Mouse (Mus musculus) subcutaneous adipose tissue, adult 2 months (tissue): ENCODE results near the gene Cul5. TPM values are rescaled to one million over a fixed set of nuclear protein-coding genes. Genes with fewer than 3 reads are reported as not detected.

Experiments used
- polyA plus RNA-seq: library from polyadenylated mRNA; depleted of rRNA; stranded (reverse); fragments of >200 nt; gene quantifications from 2 replicates; pipeline ENCODE4 v1.2.3, GENCODE M21; 2012; ENCODE audit warnings: low replicate concordance; rRNA removed

Gene Cul5
- polyA plus RNA-seq = 4.5 and 7.3 TPM in 2 replicates

GRCm38 (mm10) chr9:53669680-53670219 is at the start of gene Cul5:
Gene Cul5, minus strand, starts transcription at chr9:53670014.

GRCm38 (mm10) chr9:53705992-53706696 is 36.3 kb upstream of the Cul5 start, which contains the start of gene Rab39:
Gene Rab39, minus strand, starts transcription at chr9:53706232.

GRCm38 (mm10) chr9:53609968-53610781 is 59.6 kb downstream of the Cul5 start, which contains the start of gene Acat1:
Gene Acat1, minus strand, starts transcription at chr9:53610382.

Other genes with a start within 250 kb of the Cul5 start
- gene Atm, start 133.3 kb downstream of the Cul5 start, polyA plus RNA-seq = 1.9 and 3.8 TPM in 2 replicates
- gene Npat, start 133.0 kb downstream of the Cul5 start, polyA plus RNA-seq = 3.8 and 4.6 TPM in 2 replicates
- gene Acat1, start 59.6 kb downstream of the Cul5 start, polyA plus RNA-seq = 52.8 and 88.5 TPM in 2 replicates
- gene Rab39, start 36.2 kb upstream of the Cul5 start, polyA plus RNA-seq = 0.26 and 0.30 TPM in 2 replicates
- 0.13 and 7.0 TPM in 2 replicates for gene Slc35f2, start 101.5 kb upstream of the Cul5 start, polyA plus RNA-seq
- not detected in 2 replicates for gene Sln, start 180.2 kb upstream of the Cul5 start, polyA plus RNA-seq